Mouse (Mus musculus) hindbrain, embryonic 15.5 days (tissue): ENCODE results near the gene Abl1. TPM values are rescaled to one million over a fixed set of nuclear protein-coding genes. Genes with fewer than 3 reads are reported as not detected.

Experiments
- ATAC-seq: fragments of 200-750 bp; cut with Nextera tagmentation; 2 replicates; pipeline ENCODE4 v1.8.0; 2017; ENCODE audit warnings: low read depth, moderate number of reproducible peaks, moderate TSS enrichment; ENCODE audit not compliant: low FRiP score
- H3K27ac ChIP-seq: fragments of 300-500 bp; sonication (generic); replicated peaks from 2 replicates; pipeline ENCODE4 v1.5.1; 2015; ENCODE audit warnings: mild to moderate bottlenecking, inconsistent platforms
- H3K27me3 ChIP-seq: fragments of 300-500 bp; sonication (generic); 2 replicates; pipeline ENCODE4 v1.6.1; 2015; ENCODE audit warnings: control low read depth, inconsistent platforms
- H3K36me3 ChIP-seq: fragments of 300-500 bp; sonication (generic); 2 replicates; pipeline ENCODE4 v1.6.1; 2015; ENCODE audit warnings: control low read depth, inconsistent platforms
- H3K4me1 ChIP-seq: fragments of 300-500 bp; sonication (generic); replicated peaks from 2 replicates; pipeline ENCODE4 v1.6.1; 2015; ENCODE audit warnings: control low read depth, inconsistent platforms
- H3K4me2 ChIP-seq: fragments of 300-500 bp; sonication (generic); 2 replicates; pipeline ENCODE4 v1.6.1; 2015; ENCODE audit warnings: moderate library complexity, mild to moderate bottlenecking, inconsistent platforms
- H3K4me3 ChIP-seq: fragments of 300-500 bp; sonication (generic); 2 replicates; pipeline ENCODE4 v1.5.1; 2015; ENCODE audit warnings: mild to moderate bottlenecking, inconsistent platforms
- H3K9ac ChIP-seq: fragments of 300-500 bp; sonication (generic); 2 replicates; pipeline ENCODE4 v1.6.1; 2015; ENCODE audit warnings: inconsistent platforms
- H3K9me3 ChIP-seq: fragments of 300-500 bp; sonication (generic); 2 replicates; pipeline ENCODE4 v1.6.1; 2016; ENCODE audit warnings: control low read depth, inconsistent platforms
- WGBS: fragments of 180-500 bp; shearing (Covaris S2); methylation state at CpG from one replicate; pipeline ENCODE4 v1.1.7; 2015; 5-methylcytosine and 5-hydroxymethylcytosine counted together
- polyA plus RNA-seq: library from polyadenylated mRNA; unstranded; fragments of >200 nt; fragmentation: Nextera tagmentation; extraction: Ambion mirVana; gene quantifications from 2 replicates; pipeline ENCODE4 v1.2.1, GENCODE M21; 2015

Abl1 gene
- polyA plus RNA-seq, 1 experiment from 2014 or later, result 18.1 TPM

GRCm38 (mm10) chr2:31815367-31815766 is 127.2 kb downstream of the Abl1 start:
- 35% methylated on average over 5 of the region's 5 CpGs for WGBS
- Histone ChIP-seq H3K4me2 (no peak overlapping the region), H3K4me1 (peaks cover 4% of the 10 kb centered on the region), H3K36me3 (no peaks in the 10 kb centered on the region), H3K27ac (no peak overlapping the region), H3K9ac (no peak overlapping the region), H3K4me3 (no peak overlapping the region), H3K27me3 (no peaks in the 10 kb centered on the region), H3K9me3 (no peaks in the 10 kb centered on the region)
- no peak for ATAC-seq

DNA sequence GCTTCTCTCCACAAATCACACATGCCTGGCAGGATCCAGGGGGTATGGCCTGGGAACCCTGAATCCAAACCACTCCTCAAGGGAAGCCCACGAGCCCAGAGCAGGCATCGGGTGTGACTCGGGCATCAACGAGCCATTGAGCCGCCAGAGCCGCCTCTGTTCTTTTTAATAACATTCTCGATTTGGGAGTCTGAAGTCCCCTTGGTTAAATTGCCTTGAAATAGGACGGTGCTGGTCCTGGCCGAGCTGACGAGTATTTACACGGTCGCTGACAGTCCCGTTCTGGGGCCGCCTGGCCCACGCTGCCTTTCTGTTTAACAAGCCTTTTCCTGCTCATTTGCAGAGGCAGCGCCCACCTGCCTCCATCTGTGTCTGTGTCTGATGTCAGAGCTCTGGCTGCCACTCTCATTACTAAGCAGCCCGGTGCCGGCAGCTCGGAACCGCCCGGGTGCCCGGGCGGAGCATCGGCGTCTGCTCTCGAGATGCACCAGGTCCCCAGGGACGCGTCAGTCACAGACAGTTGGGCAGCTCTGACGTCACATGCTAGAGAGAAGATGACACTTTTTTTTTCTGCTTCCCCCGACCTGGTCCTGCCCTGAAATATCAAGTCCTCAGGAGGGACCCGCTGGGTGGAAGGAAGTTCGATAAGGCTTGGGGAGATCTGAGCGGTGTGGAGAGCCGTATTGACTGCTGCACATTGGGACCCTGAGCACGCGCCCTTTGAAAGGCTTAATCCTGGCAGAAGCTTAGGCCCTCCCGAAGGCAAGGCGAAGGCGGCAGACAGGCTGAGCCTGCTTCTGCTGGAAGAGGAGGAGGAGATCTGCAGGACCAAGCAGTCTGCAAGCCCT is 134.6 kb downstream of the Abl1 start:
- H3K27ac ChIP-seq, result peak overlapping the region; percentile 61
- H3K27me3 ChIP-seq, result no peaks in the 10 kb centered on the region
- H3K4me3 ChIP-seq, result peak overlapping the region; percentile 22
- H3K4me2 ChIP-seq, result peak overlapping the region; percentile 54
- H3K4me1 ChIP-seq, result peaks cover 47% of the 10 kb centered on the region
- WGBS, result 11% methylated on average over 39 of the region's 39 CpGs
- H3K9me3 ChIP-seq, result no peaks in the 10 kb centered on the region
- H3K9ac ChIP-seq, result peak overlapping the region; percentile 40
- H3K36me3 ChIP-seq, result no peaks in the 10 kb centered on the region
- ATAC-seq, result peak; percentile 63

DNA sequence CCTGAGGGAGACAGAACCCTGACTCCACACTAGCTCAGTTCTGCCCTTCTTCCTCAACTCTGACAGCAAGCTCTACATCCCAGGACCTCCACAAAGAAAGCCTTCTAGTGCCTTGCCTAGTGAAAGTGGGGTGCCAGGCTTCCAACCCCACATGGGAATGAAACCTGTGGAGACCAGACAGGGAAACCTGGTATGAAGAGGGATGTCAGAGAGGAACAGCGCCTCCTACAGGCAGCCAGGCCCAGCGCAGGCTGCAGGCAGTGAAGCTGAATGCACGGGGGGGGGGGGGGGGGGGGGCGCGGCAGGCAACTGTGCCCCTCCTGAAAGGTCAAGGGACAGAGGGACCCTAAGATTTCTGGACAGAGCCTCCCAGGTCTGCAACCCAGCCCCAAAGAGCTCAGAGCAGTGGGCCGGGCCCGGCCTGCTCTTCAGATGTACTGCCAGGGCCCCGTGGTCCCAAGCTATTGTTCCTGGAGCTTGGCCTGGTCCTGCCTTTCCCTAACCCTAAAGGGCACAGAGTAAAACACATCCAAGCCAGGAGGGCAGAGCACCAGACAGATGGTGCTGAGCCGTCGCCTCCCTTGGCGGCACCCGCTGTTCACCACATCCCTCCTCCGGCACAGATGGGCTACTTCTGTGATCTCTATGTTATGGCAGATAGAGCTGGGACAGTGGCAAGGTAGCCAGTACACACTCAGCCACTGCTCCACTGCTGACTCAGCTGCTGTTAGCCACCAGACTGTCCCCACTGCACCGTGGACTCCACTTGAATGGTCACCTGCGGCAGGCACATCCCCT is 136.0 kb downstream of the Abl1 start:
- H3K9ac ChIP-seq, result no peak overlapping the region
- 69% methylated on average over 10 of the region's 15 CpGs for WGBS
- no peak overlapping the region for H3K27ac ChIP-seq
- ATAC-seq, result no peak
- no peak overlapping the region for H3K4me3 ChIP-seq
- H3K4me2 ChIP-seq, result no peak overlapping the region
- H3K27me3 ChIP-seq, result no peaks in the 10 kb centered on the region
- no peaks in the 10 kb centered on the region for H3K36me3 ChIP-seq
- H3K4me1 ChIP-seq, result peaks cover 58% of the 10 kb centered on the region
- H3K9me3 ChIP-seq, result no peaks in the 10 kb centered on the region

DNA sequence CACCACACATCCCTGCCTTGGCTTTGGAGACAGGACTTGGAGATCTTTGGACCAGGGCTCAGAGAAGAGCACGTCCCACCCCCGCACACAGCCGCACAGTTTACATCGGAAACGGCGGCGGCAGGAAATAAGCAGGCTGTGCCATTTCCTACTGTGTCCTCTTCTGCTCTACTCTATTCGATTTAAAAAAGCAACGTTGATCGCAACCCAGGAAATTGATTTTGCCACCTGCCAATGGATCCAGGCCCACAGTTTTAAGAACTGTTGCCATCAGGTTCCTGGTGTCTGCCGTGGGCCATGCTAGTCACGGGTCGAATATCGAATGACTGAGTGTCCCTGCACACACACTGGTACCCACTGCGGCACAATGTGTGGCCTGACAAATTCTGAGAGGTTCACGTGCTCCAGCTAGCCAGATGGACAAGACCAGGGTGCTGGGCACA is 137.3 kb downstream of the Abl1 start:
- H3K4me1 ChIP-seq, result peaks cover 62% of the 10 kb centered on the region
- no peak overlapping the region for H3K27ac ChIP-seq
- no peak overlapping the region for H3K4me3 ChIP-seq
- ATAC-seq, result no peak
- no peaks in the 10 kb centered on the region for H3K36me3 ChIP-seq
- no peak overlapping the region for H3K4me2 ChIP-seq
- no peak overlapping the region for H3K9ac ChIP-seq
- H3K27me3 ChIP-seq, result no peaks in the 10 kb centered on the region
- no peaks in the 10 kb centered on the region for H3K9me3 ChIP-seq
- WGBS, result 72% methylated on average over 16 of the region's 16 CpGs

- Histone ChIP-seq H3K4me3 (no peak overlapping the region), H3K4me1 (peaks cover 62% of the 10 kb centered on the region), H3K27ac (0 out of 2 replicates have a peak overlapping the region, but pooled peaks have one; percentile 50), H3K36me3 (no peaks in the 10 kb centered on the region), H3K9me3 (no peaks in the 10 kb centered on the region), H3K4me2 (no peak overlapping the region), H3K27me3 (no peaks in the 10 kb centered on the region), H3K9ac (no peak overlapping the region)
- 77% methylated on average over 14 of the region's 14 CpGs for WGBS
- no peak for ATAC-seq
Observed at GRCm38 (mm10) chr2:31826094-31827085, 138.2 kb downstream of the Abl1 start.

DNA sequence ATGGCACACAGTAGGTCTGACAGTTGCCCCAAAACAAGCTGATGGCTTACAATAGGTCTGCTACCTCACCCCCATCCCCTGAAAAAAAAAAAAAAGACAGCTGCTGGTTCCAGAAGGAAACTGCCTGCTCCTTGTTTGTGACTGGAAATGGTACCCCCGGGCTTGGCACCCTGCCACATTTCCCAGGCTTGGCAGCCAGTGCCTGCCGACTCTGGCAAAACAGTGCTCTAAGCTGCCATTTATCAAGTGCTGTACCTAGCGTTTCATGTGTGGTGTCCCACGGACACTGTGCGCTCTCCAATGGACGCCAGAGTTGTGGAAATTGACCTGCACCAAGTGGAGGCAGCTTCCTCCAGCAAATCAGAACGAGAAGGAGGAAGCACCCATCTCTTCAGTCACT is 139.7 kb downstream of the Abl1 start:
- WGBS, result 29% methylated on average over 7 of the region's 7 CpGs
- H3K4me1 ChIP-seq, result peaks cover 54% of the 10 kb centered on the region
- no peak overlapping the region for H3K9ac ChIP-seq
- H3K9me3 ChIP-seq, result no peaks in the 10 kb centered on the region
- no peaks in the 10 kb centered on the region for H3K27me3 ChIP-seq
- H3K4me3 ChIP-seq, result no peak overlapping the region
- ATAC-seq, result peak; percentile 38; the same call in 1 of the 2 replicates
- peak overlapping the region; percentile 58; the same call in 1 of the 2 replicates for H3K27ac ChIP-seq
- no peak overlapping the region for H3K4me2 ChIP-seq
- H3K36me3 ChIP-seq, result no peaks in the 10 kb centered on the region

DNA sequence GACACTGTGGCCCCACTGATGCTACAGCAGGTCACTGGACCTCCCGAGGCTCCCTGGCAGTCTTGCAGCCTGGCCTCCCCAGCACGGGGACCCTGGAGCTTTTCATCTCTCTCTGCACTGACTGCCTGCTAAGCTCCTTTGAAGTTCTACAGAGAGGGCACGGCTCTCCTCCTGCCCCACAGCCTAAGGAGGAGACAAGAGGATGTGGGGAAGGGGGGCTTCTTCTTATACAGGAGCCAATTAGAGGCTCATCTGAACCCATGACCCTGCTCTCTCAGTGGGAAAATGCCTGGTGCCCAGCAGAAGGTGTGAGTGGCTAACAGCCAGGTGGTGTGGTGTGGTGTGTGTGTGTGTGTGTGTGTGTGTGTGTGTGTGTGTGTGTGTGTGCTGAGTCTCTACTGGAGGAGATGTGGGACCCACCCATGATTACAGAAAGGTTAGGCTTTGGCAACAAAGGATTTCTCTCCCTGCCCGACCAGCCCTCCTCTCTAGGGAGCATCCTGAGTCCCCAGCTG is 140.2 kb downstream of the Abl1 start:
- H3K4me1 ChIP-seq, result peaks cover 49% of the 10 kb centered on the region
- H3K9ac ChIP-seq, result no peak overlapping the region
- peak overlapping the region; percentile 58; the same call in 1 of the 2 replicates for H3K27ac ChIP-seq
- no peaks in the 10 kb centered on the region for H3K9me3 ChIP-seq
- no peak overlapping the region for H3K4me3 ChIP-seq
- peak; percentile 54; the same call in 1 of the 2 replicates for ATAC-seq
- 10% methylated on average over 4 of the region's 4 CpGs for WGBS
- no peak overlapping the region for H3K4me2 ChIP-seq
- H3K27me3 ChIP-seq, result no peaks in the 10 kb centered on the region
- H3K36me3 ChIP-seq, result no peaks in the 10 kb centered on the region

- no peak overlapping the region for H3K9ac ChIP-seq
- H3K9me3 ChIP-seq, result no peaks in the 10 kb centered on the region
- H3K4me3 ChIP-seq, result no peak overlapping the region
- no peak overlapping the region for H3K4me2 ChIP-seq
- H3K4me1 ChIP-seq, result peaks cover 3% of the 10 kb centered on the region; the same call in 1 of the 2 replicates
- H3K27ac ChIP-seq, result no peak overlapping the region
- WGBS, result 38% methylated on average over 10 of the region's 10 CpGs
- no peak for ATAC-seq
- H3K27me3 ChIP-seq, result no peaks in the 10 kb centered on the region
- no peaks in the 10 kb centered on the region for H3K36me3 ChIP-seq
Observed at GRCm38 (mm10) chr2:31836091-31836490, 147.9 kb downstream of the Abl1 start.

DNA sequence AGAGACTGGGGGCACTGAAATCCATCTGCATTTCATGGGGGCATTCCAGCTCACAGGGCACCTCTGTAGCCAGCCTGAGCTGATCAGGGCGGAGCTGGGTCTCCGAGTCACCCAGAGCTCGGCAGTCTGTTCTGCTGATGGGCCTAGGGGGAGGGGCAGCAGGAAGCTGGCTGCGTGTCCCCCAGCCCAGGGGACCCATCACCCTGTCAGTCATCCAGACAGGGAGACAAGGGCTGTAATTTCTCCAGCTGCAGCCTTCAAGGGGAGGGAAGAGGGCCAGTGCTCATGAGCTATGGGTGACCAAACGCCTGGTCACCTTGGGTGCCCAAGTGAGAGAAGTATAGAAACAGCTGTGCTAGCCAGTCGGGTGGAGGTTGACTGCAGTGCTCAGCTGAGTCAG is 148.8 kb downstream of the Abl1 start:
- H3K4me3 ChIP-seq, result no peak overlapping the region
- WGBS, result 34% methylated on average over 6 of the region's 6 CpGs
- no peak overlapping the region for H3K27ac ChIP-seq
- no peaks in the 10 kb centered on the region for H3K36me3 ChIP-seq
- H3K27me3 ChIP-seq, result no peaks in the 10 kb centered on the region
- H3K4me2 ChIP-seq, result no peak overlapping the region
- peaks cover 3% of the 10 kb centered on the region; the same call in 1 of the 2 replicates for H3K4me1 ChIP-seq
- no peaks in the 10 kb centered on the region for H3K9me3 ChIP-seq
- no peak overlapping the region for H3K9ac ChIP-seq
- ATAC-seq, result no peak

GRCm38 (mm10) chr2:31838868-31839267 is 150.7 kb downstream of the Abl1 start:
- H3K27me3 ChIP-seq, result peaks cover 4% of the 10 kb centered on the region; the same call in 1 of the 2 replicates
- H3K9me3 ChIP-seq, result no peaks in the 10 kb centered on the region
- peaks cover 3% of the 10 kb centered on the region; the same call in 1 of the 2 replicates for H3K4me1 ChIP-seq
- no peak overlapping the region for H3K27ac ChIP-seq
- 53% methylated on average over 1 of the region's 1 CpGs for WGBS
- no peaks in the 10 kb centered on the region for H3K36me3 ChIP-seq
- H3K4me3 ChIP-seq, result no peak overlapping the region
- no peak overlapping the region for H3K4me2 ChIP-seq
- no peak overlapping the region for H3K9ac ChIP-seq
- ATAC-seq, result no peak

- Histone ChIP-seq H3K27ac (no peak overlapping the region), H3K4me3 (peak overlapping the region; percentile 52; the same call in 1 of the 2 replicates), H3K9me3 (no peaks in the 10 kb centered on the region), H3K9ac (no peak overlapping the region), H3K36me3 (no peaks in the 10 kb centered on the region), H3K4me1 (peaks cover 27% of the 10 kb centered on the region), H3K4me2 (peak overlapping the region; percentile 95), H3K27me3 (peaks cover 37% of the 10 kb centered on the region)
- 0 out of 2 replicates have a peak, but pooled peaks have one; percentile 28 for ATAC-seq
- WGBS, result 2% methylated on average over 10 of the region's 10 CpGs
Observed at GRCm38 (mm10) chr2:31844729-31845136, 156.6 kb downstream of the Abl1 start.
